In genomic region chr6:136792884-136793758, GRCm38 (mm10) we compare ENCODE assay signal across 9 mouse cellular contexts. TPM values are rescaled to one million over a fixed set of nuclear protein-coding genes. Genes with fewer than 3 reads are reported as not detected.
A peak's percentile ranks its signal among the peaks of the same experiment; 100 is the strongest.
DNase-seq lines count a peak whose midpoint lies in the region; ATAC-seq and TF ChIP-seq lines count a peak whose summit lies in the region.
"Had no signal": no experiment of that assay in that cellular context is flagged by ENCODE, and none has a peak within 500 bp of the region (broad histone marks: within the 10 kb centered on the region; RNA-seq: fewer than 3 reads in every experiment).

No protein-coding gene starts in this region.

- H3K9me3 ChIP-seq in liver, postnatal 0 days (ENCODE audit: low read length): no peaks in the 10 kb centered on the region

- no peak for TF ChIP-seq EP300 in liver, postnatal 0 days (IDR thresholded peaks at IDR 0.05; ENCODE audit: low read depth)

- DNase-seq in embryo, embryonic 10 days (ENCODE audit: low spot score): peak; percentile 27
- DNase-seq in embryo, embryonic 9.5 days (ENCODE audit: extremely low spot score): no peak
- peak; percentile 39 for DNase-seq in CD4-positive, CD25-positive, alpha-beta regulatory T cell, adult 2 months (ENCODE audit: low read depth, low spot score)
- DNase-seq in liver, postnatal 0 days: no peak
- DNase-seq in left cerebral cortex, postnatal 4 days: no peak
- no peak for DNase-seq in adrenal gland, adult 18-20 months (ENCODE audit: low spot score in 2 of 2)
- DNase-seq in layer of hippocampus, adult 18-20 months (ENCODE audit: low spot score in 2 of 2): no peak

- H3K4me3 ChIP-seq in liver, postnatal 0 days (ENCODE audit: low read depth, low read length): peak overlapping the region; percentile 51

- no peaks in the 10 kb centered on the region for H3K27me3 ChIP-seq in liver, postnatal 0 days (ENCODE audit: insufficient read depth, low read length)

- peak; percentile 58 for ATAC-seq in granulocyte monocyte progenitor cell, adult 5-6 weeks (replicated peaks; ENCODE audit: poor library complexity, severe bottlenecking)
- ATAC-seq in liver, postnatal 0 days: no peak
- ATAC-seq: inflammation-experienced regulatory T-cells, adult 6 months had no signal

- no peaks in the 10 kb centered on the region for H3K36me3 ChIP-seq in liver, postnatal 0 days (replicated peaks; ENCODE audit: insufficient read depth, low read length)

- no peak overlapping the region for H3K27ac ChIP-seq in liver, postnatal 0 days (ENCODE audit: low read depth)

- peaks cover 18% of the 10 kb centered on the region for H3K4me1 ChIP-seq in liver, postnatal 0 days (ENCODE audit: insufficient read depth)

- peak overlapping the region; percentile 77 for H3K4me2 ChIP-seq in liver, postnatal 0 days (ENCODE audit: low read depth, low read length)

- peak overlapping the region; percentile 59; the same call in 1 of the 2 replicates for H3K9ac ChIP-seq in liver, postnatal 0 days (replicated peaks)

- intact Hi-C loops in left cerebral cortex, postnatal 4 days (cut with DNase I): no loop called here

- no peak for TF ChIP-seq CTCF in liver, postnatal 0 days (IDR thresholded peaks at IDR 0.05; ENCODE audit: low read depth)

- 26% methylated on average over 16 of the region's 16 CpGs for WGBS in liver, postnatal 0 days (ENCODE audit: insufficient replicate concordance)

RNA-seq across cellular contexts. Expression of gene Hist4h4, which starts 11.1 kb away (rescaled TPM):
- 7.0 and 20.7 TPM in 2 replicates for total RNA-seq in granulocyte monocyte progenitor cell, adult 5-6 weeks (2014; fragmentation: Nextera tagmentation)
- total RNA-seq in granulocyte monocyte progenitor cell, adult 5-6 weeks (2017): 46.7 and 58.9 TPM in 2 replicates
- 1.1 and 1.4 TPM in 2 replicates for polyA plus RNA-seq in liver, postnatal 0 days (2015; fragmentation: Nextera tagmentation; extraction: Ambion mirVana)
- 10 to 100 TPM; 21.6 to 22.7 TPM for total RNA-seq in left cerebral cortex, postnatal 4 days (2021)
- total RNA-seq in adrenal gland, adult 18-20 months (2021): 1 to 10 TPM; 8.6 to 8.9 TPM
- 10 to 100 TPM; 11.8 to 13.2 TPM for total RNA-seq in layer of hippocampus, adult 18-20 months (2021)

RNA-seq across cellular contexts. Expression of gene Gucy2c, which starts 11.6 kb away (rescaled TPM):
- not detected in 2 replicates for total RNA-seq in granulocyte monocyte progenitor cell, adult 5-6 weeks (2014; fragmentation: Nextera tagmentation)
- not detected in 2 replicates for total RNA-seq in granulocyte monocyte progenitor cell, adult 5-6 weeks (2017)
- 0.57 and 0.99 TPM in 2 replicates for polyA plus RNA-seq in liver, postnatal 0 days (2015; fragmentation: Nextera tagmentation; extraction: Ambion mirVana)
- total RNA-seq in left cerebral cortex, postnatal 4 days (2021): under 1 TPM; 0.14 to 0.22 TPM
- under 1 TPM in 1 of 2 experiments, not detected in 1; 0.06 TPM for total RNA-seq in adrenal gland, adult 18-20 months (2021)
- total RNA-seq in layer of hippocampus, adult 18-20 months (2021): under 1 TPM; 0.53 to 0.57 TPM
- polyA plus RNA-seq: inflammation-experienced regulatory T-cells, adult 6 months had no signal

RNA-seq across cellular contexts. Expression of gene H2afj, which starts 14.9 kb away (rescaled TPM):
- 30.2 and 52.4 TPM in 2 replicates for total RNA-seq in granulocyte monocyte progenitor cell, adult 5-6 weeks (2014; fragmentation: Nextera tagmentation)
- total RNA-seq in granulocyte monocyte progenitor cell, adult 5-6 weeks (2017): 69.6 and 88.9 TPM in 2 replicates
- polyA plus RNA-seq in liver, postnatal 0 days (2015; fragmentation: Nextera tagmentation; extraction: Ambion mirVana): 147 and 152 TPM in 2 replicates
- total RNA-seq in left cerebral cortex, postnatal 4 days (2021): 10 to 100 TPM; 49.9 to 51.7 TPM
- 100 to 1,000 TPM; 104 to 207 TPM for total RNA-seq in adrenal gland, adult 18-20 months (2021)
- 10 to 100 TPM; 64.1 to 73.0 TPM for total RNA-seq in layer of hippocampus, adult 18-20 months (2021)

RNA-seq across cellular contexts. Expression of gene BC049715, which starts 34.3 kb away (rescaled TPM):
- total RNA-seq in granulocyte monocyte progenitor cell, adult 5-6 weeks (2014; fragmentation: Nextera tagmentation): 3.3 and 3.9 TPM in 2 replicates
- 1.1 and 2.8 TPM in 2 replicates for total RNA-seq in granulocyte monocyte progenitor cell, adult 5-6 weeks (2017)
- polyA plus RNA-seq in liver, postnatal 0 days (2015; fragmentation: Nextera tagmentation; extraction: Ambion mirVana): 0.44 and 0.99 TPM in 2 replicates
- 1 to 10 TPM; 2.0 to 2.6 TPM for total RNA-seq in left cerebral cortex, postnatal 4 days (2021)
- 1 to 10 TPM in 1 of 2 experiments, under 1 TPM in 1; 0.45 to 1.0 TPM for total RNA-seq in adrenal gland, adult 18-20 months (2021)
- 1 to 10 TPM; 2.6 to 3.0 TPM for total RNA-seq in layer of hippocampus, adult 18-20 months (2021)

RNA-seq across cellular contexts. Expression of gene Wbp11, which starts 34.9 kb away (rescaled TPM):
- 139 and 168 TPM in 2 replicates for total RNA-seq in granulocyte monocyte progenitor cell, adult 5-6 weeks (2014; fragmentation: Nextera tagmentation)
- 53.9 and 58.5 TPM in 2 replicates for total RNA-seq in granulocyte monocyte progenitor cell, adult 5-6 weeks (2017)
- 32.8 and 33.8 TPM in 2 replicates for polyA plus RNA-seq in liver, postnatal 0 days (2015; fragmentation: Nextera tagmentation; extraction: Ambion mirVana)
- total RNA-seq in left cerebral cortex, postnatal 4 days (2021): 100 to 1,000 TPM in 1 of 2 experiments, 10 to 100 TPM in 1; 97.6 to 104 TPM
- 10 to 100 TPM; 72.0 to 77.7 TPM for total RNA-seq in adrenal gland, adult 18-20 months (2021)
- total RNA-seq in layer of hippocampus, adult 18-20 months (2021): 100 to 1,000 TPM; 136 to 141 TPM

Comparison
In these comparisons a context has a peak if more than half of its experiments do, and no peak if none do; other contexts are left out.
1. DNase-seq: peak in embryo, embryonic 10 days (single experiment) and CD4-positive, CD25-positive, alpha-beta regulatory T cell, adult 2 months (single experiment); none in embryo, embryonic 9.5 days (single experiment), liver, postnatal 0 days (single experiment), left cerebral cortex, postnatal 4 days (single experiment), adrenal gland, adult 18-20 months (0 of 2) and layer of hippocampus, adult 18-20 months (0 of 2).